Mouse (Mus musculus) limb, embryonic 15.5 days (tissue): ENCODE measurements around the gene Vmn2r19. TPM values are rescaled to one million over a fixed set of nuclear protein-coding genes. Genes with fewer than 3 reads are reported as not detected.
"Not testable (repeated sequence)": the region's sequence is repeated elsewhere in the genome, so short reads cannot be mapped to it uniquely, and the experiment has no call there.

Experiments used
- ATAC-seq: fragments of 200-750 bp; cut with Nextera tagmentation; 2 replicates; pipeline ENCODE4 v1.8.0; 2017; ENCODE audit warnings: low read depth, moderate TSS enrichment; ENCODE audit not compliant: insufficient number of reproducible peaks, low FRiP score, low TSS enrichment
- H3K27ac ChIP-seq: fragments of 300-500 bp; sonication (generic); 2 replicates; pipeline ENCODE4 v1.5.1; 2015; ENCODE audit warnings: moderate library complexity, mild to moderate bottlenecking, inconsistent platforms
- H3K27me3 ChIP-seq: fragments of 300-500 bp; sonication (generic); 2 replicates; pipeline ENCODE4 v1.6.1; 2015; ENCODE audit warnings: inconsistent platforms
- H3K36me3 ChIP-seq: fragments of 300-500 bp; sonication (generic); 2 replicates; pipeline ENCODE4 v1.6.1; 2015; ENCODE audit warnings: inconsistent platforms
- H3K4me1 ChIP-seq: fragments of 300-500 bp; sonication (generic); 2 replicates; pipeline ENCODE4 v1.6.1; 2015; ENCODE audit warnings: inconsistent platforms
- H3K4me2 ChIP-seq: fragments of 300-500 bp; sonication (generic); 2 replicates; pipeline ENCODE4 v1.6.1; 2015; ENCODE audit warnings: mild to moderate bottlenecking, inconsistent platforms
- H3K4me3 ChIP-seq: fragments of 300-500 bp; sonication (generic); 2 replicates; pipeline ENCODE4 v1.5.1; 2015; ENCODE audit warnings: mild to moderate bottlenecking, inconsistent platforms
- H3K9ac ChIP-seq: fragments of 300-500 bp; sonication (generic); 2 replicates; pipeline ENCODE4 v1.6.1; 2015; ENCODE audit warnings: inconsistent platforms
- H3K9me3 ChIP-seq: fragments of 300-500 bp; sonication (generic); 2 replicates; pipeline ENCODE4 v1.6.1; 2016; ENCODE audit warnings: inconsistent platforms
- WGBS: fragments of 180-500 bp; shearing (Covaris S2); methylation state at CpG from one replicate; pipeline ENCODE4 v1.1.7; 2015; 5-methylcytosine and 5-hydroxymethylcytosine counted together
- polyA plus RNA-seq: library from polyadenylated mRNA; unstranded; fragments of >200 nt; fragmentation: Nextera tagmentation; extraction: Ambion mirVana; gene quantifications from 2 replicates; pipeline ENCODE4 v1.2.1, GENCODE M21; 2015

Gene Vmn2r19
- polyA plus RNA-seq, 1 experiment from 2014 or later, result not detected

DNA sequence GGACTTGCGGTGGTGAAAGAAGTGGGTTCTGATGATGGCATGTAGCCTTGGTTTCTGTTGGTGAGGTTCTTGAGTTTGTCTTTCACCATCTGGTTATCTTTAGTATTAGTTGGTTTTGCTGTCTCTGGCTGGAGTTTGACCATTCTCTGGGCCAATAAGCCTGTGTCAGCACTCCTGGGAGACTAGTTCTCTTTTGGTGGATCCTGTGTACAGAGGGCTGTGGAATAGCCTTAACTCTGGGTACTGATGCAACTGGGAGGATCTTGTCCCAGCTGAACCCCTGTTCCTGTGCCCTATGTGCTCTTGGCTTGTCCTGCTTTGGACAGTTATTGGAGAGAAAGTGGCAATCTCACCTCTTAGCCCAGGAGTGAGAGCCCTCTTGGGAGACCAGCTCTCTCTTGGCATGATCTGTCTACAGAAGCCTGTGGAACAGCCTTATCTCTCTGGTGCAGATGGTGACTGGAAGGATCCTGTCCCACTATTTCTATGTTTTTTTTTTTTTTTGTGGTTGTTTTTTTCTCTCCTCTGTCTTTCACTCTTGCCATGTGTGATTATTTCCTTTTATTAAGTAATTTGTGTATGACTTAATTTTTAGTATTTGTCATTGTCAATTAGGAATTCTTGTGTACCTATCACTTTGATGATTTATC is 15.3 kb upstream of the Vmn2r19 start:
- H3K4me2 ChIP-seq, result no peak overlapping the region
- no peak for ATAC-seq
- H3K4me3 ChIP-seq, result no peak overlapping the region
- H3K27me3 ChIP-seq, result no peaks in the 10 kb centered on the region
- no peaks in the 10 kb centered on the region for H3K4me1 ChIP-seq
- H3K36me3 ChIP-seq, result no peaks in the 10 kb centered on the region
- WGBS, result 92% methylated on average over 1 of the region's 1 CpGs
- H3K9ac ChIP-seq, result no peak overlapping the region
- H3K9me3 ChIP-seq, result no peaks in the 10 kb centered on the region
- H3K27ac ChIP-seq, result no peak overlapping the region

DNA sequence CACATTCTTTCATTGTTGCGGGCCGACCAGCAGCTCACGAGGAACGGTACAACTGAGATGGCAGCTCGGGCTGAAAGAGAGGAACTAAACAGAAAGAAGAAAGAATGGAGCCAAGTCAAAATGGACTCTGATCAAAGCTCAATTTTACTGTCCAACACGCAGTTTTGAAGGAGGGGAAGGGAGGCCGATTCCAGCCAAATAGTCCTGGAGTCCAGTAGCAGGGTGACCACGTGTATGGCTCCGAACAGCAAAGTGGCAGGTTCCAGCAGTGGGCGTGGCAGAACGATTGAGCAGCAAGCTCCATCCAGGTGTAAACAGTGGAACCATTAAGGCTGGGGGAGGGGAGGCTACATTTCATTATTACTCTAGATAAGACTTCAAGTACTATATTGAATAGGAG is 14.6 kb upstream of the Vmn2r19 start:
- 87% methylated on average over 11 of the region's 11 CpGs for WGBS
- H3K4me1 ChIP-seq, H3K4me3 ChIP-seq, H3K4me2 ChIP-seq, H3K9ac ChIP-seq, H3K27me3 ChIP-seq, ATAC-seq, H3K27ac ChIP-seq, H3K9me3 ChIP-seq, H3K36me3 ChIP-seq: not testable (repeated sequence)

DNA sequence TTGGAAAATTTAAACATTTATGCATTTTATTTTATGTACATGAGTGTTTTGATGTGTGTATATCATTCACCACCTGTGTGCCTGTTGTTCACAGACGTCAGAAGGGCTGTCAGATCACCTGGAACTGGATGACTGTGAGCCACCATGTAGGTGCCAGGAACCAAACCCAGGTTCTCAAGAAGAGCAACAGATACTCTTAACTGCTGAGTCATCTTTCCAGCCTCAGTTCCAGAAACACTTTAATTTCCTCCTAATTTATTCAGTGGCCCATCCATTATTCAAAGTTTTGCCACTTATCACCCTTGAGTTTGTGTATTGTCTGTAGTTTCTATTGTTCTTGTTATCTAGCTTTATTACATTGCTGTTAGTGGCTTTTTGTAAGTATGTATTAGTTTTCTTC is 11.4 kb upstream of the Vmn2r19 start:
- no peaks in the 10 kb centered on the region for H3K4me1 ChIP-seq
- H3K9ac ChIP-seq, result no peak overlapping the region
- H3K9me3 ChIP-seq, result no peaks in the 10 kb centered on the region
- H3K4me2 ChIP-seq, result no peak overlapping the region
- no peak overlapping the region for H3K4me3 ChIP-seq
- H3K27me3 ChIP-seq, result no peaks in the 10 kb centered on the region
- no peak for ATAC-seq
- no peak overlapping the region for H3K27ac ChIP-seq
- 59% methylated on average over 1 of the region's 1 CpGs for WGBS
- no peaks in the 10 kb centered on the region for H3K36me3 ChIP-seq

DNA sequence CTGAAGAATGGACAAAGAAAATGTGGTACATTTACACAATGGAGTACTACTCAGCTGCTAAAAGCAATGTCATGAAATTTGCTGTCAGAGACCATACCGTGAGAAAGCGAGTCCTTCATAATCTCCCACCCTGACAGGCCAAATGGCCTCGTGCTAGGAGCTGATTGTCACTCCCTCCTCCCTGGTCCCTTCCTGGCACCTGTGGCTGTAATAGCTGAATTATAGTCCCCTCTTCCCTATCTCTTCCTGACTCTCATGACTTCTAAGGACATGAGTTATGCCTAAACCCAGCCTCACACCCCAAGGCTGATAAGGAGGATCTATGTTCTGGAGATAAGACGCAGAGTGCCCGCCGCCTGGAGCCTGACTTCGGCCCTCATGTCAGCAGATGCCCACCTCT is 1.8 kb upstream of the Vmn2r19 start:
- WGBS, result 82% methylated on average over 7 of the region's 7 CpGs
- not testable (repeated sequence) for H3K4me2 ChIP-seq, ATAC-seq, H3K4me3 ChIP-seq, H3K27ac ChIP-seq, H3K27me3 ChIP-seq, H3K9me3 ChIP-seq, H3K9ac ChIP-seq, H3K4me1 ChIP-seq, H3K36me3 ChIP-seq

DNA sequence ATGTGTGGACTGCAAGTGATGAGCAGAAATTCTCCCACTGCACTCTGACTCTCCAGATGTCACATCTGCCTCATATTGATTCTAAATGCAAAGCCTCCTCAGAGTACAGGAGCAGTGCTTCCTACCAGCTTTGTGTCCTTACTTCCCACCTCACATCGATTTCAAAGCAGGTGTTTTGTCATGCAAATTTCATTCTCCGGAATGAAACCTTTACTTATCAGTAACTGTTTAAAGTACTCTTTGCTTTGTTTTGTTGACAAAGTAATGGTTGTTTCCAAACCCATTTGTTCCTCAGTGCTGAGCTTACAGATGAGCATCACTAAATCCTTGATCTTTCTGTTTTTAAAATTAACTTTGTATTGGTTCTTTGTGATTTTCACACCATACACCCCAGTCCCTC is 24.4 kb downstream of the Vmn2r19 start:
- no peak for ATAC-seq
- WGBS, result 48% methylated on average over 2 of the region's 2 CpGs
- no peak overlapping the region for H3K4me3 ChIP-seq
- H3K4me1 ChIP-seq, result no peaks in the 10 kb centered on the region
- H3K9ac ChIP-seq, result no peak overlapping the region
- H3K4me2 ChIP-seq, result no peak overlapping the region
- no peaks in the 10 kb centered on the region for H3K36me3 ChIP-seq
- H3K27ac ChIP-seq, result no peak overlapping the region
- no peaks in the 10 kb centered on the region for H3K9me3 ChIP-seq
- no peaks in the 10 kb centered on the region for H3K27me3 ChIP-seq

DNA sequence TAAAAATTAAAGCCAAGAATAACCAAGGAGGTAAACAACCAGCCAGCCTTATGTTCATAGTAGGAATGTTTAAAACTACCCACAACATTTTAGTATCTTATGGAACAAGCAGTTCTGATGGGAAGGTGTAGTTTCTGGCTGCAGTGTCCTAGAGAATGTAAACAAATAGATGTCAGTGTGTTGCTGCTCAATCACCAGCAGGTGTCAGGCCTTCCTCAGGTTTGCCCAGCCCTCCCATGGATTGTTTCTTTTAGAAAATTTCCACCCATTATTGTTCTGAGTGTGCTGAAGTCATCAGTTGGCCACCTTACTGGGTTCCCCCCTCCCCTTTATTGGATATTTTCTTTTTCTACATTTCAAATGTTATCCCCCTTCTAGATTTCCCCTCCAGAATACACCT is 32.0 kb downstream of the Vmn2r19 start:
- H3K36me3 ChIP-seq, result no peaks in the 10 kb centered on the region
- no peaks in the 10 kb centered on the region for H3K4me1 ChIP-seq
- no peak overlapping the region for H3K4me3 ChIP-seq
- H3K27me3 ChIP-seq, result no peaks in the 10 kb centered on the region
- no peak for ATAC-seq
- no peak overlapping the region for H3K9ac ChIP-seq
- no peak overlapping the region for H3K27ac ChIP-seq
- no peak overlapping the region for H3K4me2 ChIP-seq
- no peaks in the 10 kb centered on the region for H3K9me3 ChIP-seq

DNA sequence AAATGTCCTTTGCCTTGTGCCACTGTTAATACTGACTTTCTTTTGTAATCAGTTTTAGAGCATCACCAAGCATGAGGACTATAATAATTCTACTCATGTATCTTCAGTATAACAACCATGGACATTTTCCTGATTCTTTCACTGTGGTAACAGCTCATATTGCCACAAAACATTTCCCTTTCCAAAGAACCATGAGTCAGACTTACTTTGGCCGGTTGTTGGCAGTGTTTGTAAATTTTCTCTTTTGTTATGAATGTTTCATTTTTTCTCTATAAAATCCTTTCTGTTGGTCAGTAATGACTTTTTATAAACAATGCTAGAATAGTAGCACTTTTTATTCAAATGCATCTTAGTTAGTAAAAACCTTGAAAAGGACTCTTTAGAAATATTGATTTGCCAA is 38.0 kb downstream of the Vmn2r19 start:
- no peak overlapping the region for H3K9ac ChIP-seq
- H3K27me3 ChIP-seq, result no peaks in the 10 kb centered on the region
- WGBS, result 92% methylated on average over 1 of the region's 1 CpGs
- H3K4me1 ChIP-seq, result no peaks in the 10 kb centered on the region
- H3K36me3 ChIP-seq, result no peaks in the 10 kb centered on the region
- no peak overlapping the region for H3K4me3 ChIP-seq
- H3K4me2 ChIP-seq, result no peak overlapping the region
- no peak overlapping the region for H3K27ac ChIP-seq
- no peak for ATAC-seq
- H3K9me3 ChIP-seq, result no peaks in the 10 kb centered on the region

Other genes starting within 250 kb of the Vmn2r19 start
- 5.5 and 6.2 TPM in 2 replicates for gene Clec4a2, start 201.9 kb upstream of the Vmn2r19 start, polyA plus RNA-seq
- not detected in 2 replicates for gene Clec4b2, start 135.4 kb upstream of the Vmn2r19 start, polyA plus RNA-seq
- 4.2 and 5.0 TPM in 2 replicates for gene Clec4n, start 78.5 kb upstream of the Vmn2r19 start, polyA plus RNA-seq
- 0.38 and 0.59 TPM in 2 replicates for gene Clec4d, start 46.2 kb upstream of the Vmn2r19 start, polyA plus RNA-seq
- 0.06 TPM in 1 of 2 replicates, not detected in the other for gene Clec4e, start 18.5 kb upstream of the Vmn2r19 start, polyA plus RNA-seq
- not detected in 2 replicates for gene Vmn2r20, start 109.8 kb downstream of the Vmn2r19 start, polyA plus RNA-seq
- not detected in 2 replicates for gene Vmn2r21, start 225.1 kb downstream of the Vmn2r19 start, polyA plus RNA-seq